Mouse (Mus musculus) small intestine, adult 2 months (tissue): ENCODE results near the gene Slc7a6os. TPM values are rescaled to one million over a fixed set of nuclear protein-coding genes. Genes with fewer than 3 reads are reported as not detected.
A peak's percentile ranks its signal among the peaks of the same experiment; 100 is the strongest.

Experiments
- H3K27ac ChIP-seq: fragments of 200-500 bp; 2 replicates; pipeline ENCODE4 v1.5.1; 2012; ENCODE audit warnings: low read depth, low read length, control low read depth, inconsistent platforms; ENCODE audit not compliant: insufficient read depth
- H3K27me3 ChIP-seq: fragments of 200-500 bp; 2 replicates; pipeline ENCODE4 v1.6.1; 2012; ENCODE audit warnings: mild to moderate bottlenecking, moderate library complexity, low read length, inconsistent platforms; ENCODE audit not compliant: control insufficient read depth, insufficient read depth
- H3K36me3 ChIP-seq: fragments of 200-500 bp; 2 replicates; pipeline ENCODE4 v1.6.1; 2012; ENCODE audit warnings: mild to moderate bottlenecking, low read length, control low read depth, inconsistent platforms; ENCODE audit not compliant: control insufficient read depth, insufficient read depth
- H3K4me1 ChIP-seq: fragments of 200-500 bp; 2 replicates; pipeline ENCODE4 v1.6.1; 2012; ENCODE audit warnings: low read length, inconsistent platforms, mixed read lengths; ENCODE audit not compliant: control insufficient read depth, insufficient read depth, insufficient read length
- H3K4me3 ChIP-seq: fragments of 200-500 bp; 2 replicates; pipeline ENCODE4 v1.5.1; 2012; ENCODE audit warnings: low read depth, mild to moderate bottlenecking, control low read depth, inconsistent platforms, low read length, moderate library complexity
- CTCF ChIP-seq: fragments of 200-500 bp; IDR thresholded peaks from 2 replicates; pipeline ENCODE4 v1.5.1; 2012; ENCODE audit warnings: low read depth, mild to moderate bottlenecking, control low read depth, inconsistent platforms, low read length, moderate library complexity, mixed read lengths; ENCODE audit not compliant: insufficient replicate concordance, insufficient read length; ENCODE audit errors: extremely low read depth
- POLR2A ChIP-seq: fragments of 200-500 bp; IDR thresholded peaks from 2 replicates; pipeline ENCODE4 v1.6.1; 2012; ENCODE audit warnings: low read depth, mild to moderate bottlenecking, control low read depth, inconsistent platforms, low read length, moderate library complexity
- WGBS: fragments of 180-500 bp; shearing (Covaris S2); methylation state at CpG from one replicate; pipeline ENCODE4 v1.1.7; 2018; 5-methylcytosine and 5-hydroxymethylcytosine counted together
- polyA plus RNA-seq: library from polyadenylated mRNA; depleted of rRNA; stranded (reverse); fragments of >200 nt; gene quantifications from 2 replicates; pipeline ENCODE4 v1.2.3, GENCODE M21; 2012; rRNA removed

Gene Slc7a6os
- polyA plus RNA-seq, 1 experiment = 17.6 TPM

DNA sequence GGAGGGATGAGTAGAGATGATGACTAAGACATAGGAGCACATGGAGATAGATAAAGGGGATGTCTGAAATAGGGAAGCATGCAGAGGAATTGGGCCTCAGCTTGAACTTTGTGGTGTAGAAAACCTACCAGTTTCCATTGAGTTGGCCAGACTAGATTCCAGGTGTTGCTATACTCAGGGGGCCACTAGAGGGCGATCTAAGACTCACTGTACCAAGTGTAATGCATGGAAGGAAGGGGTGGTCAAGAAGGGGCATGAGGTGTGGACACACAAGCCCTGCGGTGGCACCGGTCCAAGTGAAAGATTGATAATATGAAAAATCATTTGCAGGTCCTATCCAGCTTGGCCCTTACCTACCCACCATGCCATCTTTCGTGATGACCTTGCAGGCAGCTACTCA, 45.3 kb downstream of the Slc7a6os start:
- Histone ChIP-seq H3K4me3 (no peak overlapping the region), H3K27ac (no peak overlapping the region), H3K36me3 (peaks cover 3% of the 10 kb centered on the region; the same call in 1 of the 2 replicates), H3K4me1 (no peaks in the 10 kb centered on the region), H3K27me3 (0 out of 2 replicates have a peak, but pooled peaks cover 3% of the 10 kb centered on the region)
- peak; percentile 76; the same call in 1 of the 2 replicates for TF ChIP-seq CTCF
- TF ChIP-seq POLR2A = no peak
- 33% methylated on average over 4 of the region's 4 CpGs for WGBS

GRCm38 (mm10) chr8:106163251-106163650, 47.5 kb downstream of the Slc7a6os start:
- Histone ChIP-seq H3K36me3 (peaks cover 3% of the 10 kb centered on the region; the same call in 1 of the 2 replicates), H3K4me1 (no peaks in the 10 kb centered on the region), H3K4me3 (no peak overlapping the region), H3K27ac (no peak overlapping the region), H3K27me3 (no peaks in the 10 kb centered on the region)
- WGBS = 86% methylated on average over 9 of the region's 9 CpGs
- TF ChIP-seq POLR2A (no peak), CTCF (no peak)

- TF ChIP-seq CTCF (no peak), POLR2A (no peak)
- 90% methylated on average over 6 of the region's 6 CpGs for WGBS
- Histone ChIP-seq H3K27ac (no peak overlapping the region), H3K27me3 (no peaks in the 10 kb centered on the region), H3K4me1 (no peaks in the 10 kb centered on the region), H3K4me3 (no peak overlapping the region), H3K36me3 (peaks cover 3% of the 10 kb centered on the region; the same call in 1 of the 2 replicates)
Observed at GRCm38 (mm10) chr8:106159876-106160275, 50.9 kb downstream of the Slc7a6os start.

DNA sequence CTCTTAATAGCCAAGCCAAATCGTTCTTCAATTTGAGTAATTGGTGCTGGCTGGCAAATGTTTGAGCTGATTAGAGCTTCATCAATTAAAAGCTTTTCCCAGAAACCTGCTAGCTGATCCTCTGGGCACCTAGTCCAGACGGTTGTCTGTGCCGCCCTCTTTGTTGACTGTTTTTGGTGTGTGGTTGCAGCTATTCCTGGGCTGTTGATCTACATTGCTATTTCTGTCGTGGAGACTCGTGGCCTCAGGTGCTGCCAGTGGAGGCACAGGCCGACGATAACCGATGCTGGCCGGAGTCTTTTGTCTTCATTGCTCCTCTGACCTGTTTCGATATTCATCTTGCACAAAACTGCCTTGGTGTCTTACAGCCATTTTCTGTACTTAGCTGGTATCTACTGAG, 52.4 kb downstream of the Slc7a6os start:
- 92% methylated on average over 10 of the region's 10 CpGs for WGBS
- H3K27me3 ChIP-seq = no peaks in the 10 kb centered on the region
- peaks cover 3% of the 10 kb centered on the region; the same call in 1 of the 2 replicates for H3K36me3 ChIP-seq
- TF ChIP-seq POLR2A (no peak), CTCF (no peak)
- H3K4me3 ChIP-seq = no peak overlapping the region
- no peak overlapping the region for H3K27ac ChIP-seq
- no peaks in the 10 kb centered on the region for H3K4me1 ChIP-seq

GRCm38 (mm10) chr8:106157419-106157818, 53.3 kb downstream of the Slc7a6os start:
- no peaks in the 10 kb centered on the region; the same call in 1 of the 2 replicates for H3K36me3 ChIP-seq
- TF ChIP-seq CTCF (no peak), POLR2A (no peak)
- H3K27me3 ChIP-seq = no peaks in the 10 kb centered on the region
- no peaks in the 10 kb centered on the region for H3K4me1 ChIP-seq
- no peak overlapping the region for H3K27ac ChIP-seq
- 53% methylated on average over 1 of the region's 1 CpGs for WGBS
- H3K4me3 ChIP-seq = no peak overlapping the region

- no peak for TF ChIP-seq POLR2A
- no peak for TF ChIP-seq CTCF
- Histone ChIP-seq H3K27me3 (no peaks in the 10 kb centered on the region), H3K36me3 (no peaks in the 10 kb centered on the region), H3K27ac (no peak overlapping the region), H3K4me3 (no peak overlapping the region), H3K4me1 (no peaks in the 10 kb centered on the region; the same call in 1 of the 2 replicates)
- WGBS = 57% methylated on average over 4 of the region's 4 CpGs
Observed at GRCm38 (mm10) chr8:106152876-106153275, 57.9 kb downstream of the Slc7a6os start.

- Histone ChIP-seq H3K36me3 (no peaks in the 10 kb centered on the region), H3K27ac (no peak overlapping the region), H3K4me1 (no peaks in the 10 kb centered on the region; the same call in 1 of the 2 replicates), H3K4me3 (peak overlapping the region; percentile 69; the same call in 1 of the 2 replicates), H3K27me3 (no peaks in the 10 kb centered on the region)
- WGBS = 69% methylated on average over 9 of the region's 9 CpGs
- TF ChIP-seq POLR2A = no peak
- no peak for TF ChIP-seq CTCF
Observed at GRCm38 (mm10) chr8:106151041-106151440, 59.7 kb downstream of the Slc7a6os start.

Other genes starting within 250 kb of the Slc7a6os start
- gene Slc12a4, start 244.8 kb downstream of the Slc7a6os start, polyA plus RNA-seq = 6.8 and 8.9 TPM in 2 replicates
- 0.05 and 0.06 TPM in 2 replicates for gene Dpep3, start 231.5 kb downstream of the Slc7a6os start, polyA plus RNA-seq
- gene Dus2, start 219.6 kb downstream of the Slc7a6os start, polyA plus RNA-seq = 2.5 and 5.2 TPM in 2 replicates
- gene Dpep2nb, start 205.0 kb downstream of the Slc7a6os start, polyA plus RNA-seq = not detected in 2 replicates
- 5.2 and 6.6 TPM in 2 replicates for gene Ddx28, start 199.1 kb downstream of the Slc7a6os start, polyA plus RNA-seq
- 7.0 and 17.0 TPM in 2 replicates for gene Nfatc3, start 152.1 kb downstream of the Slc7a6os start, polyA plus RNA-seq
- 27.5 and 30.9 TPM in 2 replicates for gene Esrp2, start 74.0 kb downstream of the Slc7a6os start, polyA plus RNA-seq
- 2.6 and 2.8 TPM in 2 replicates for gene Pla2g15, start 60.5 kb downstream of the Slc7a6os start, polyA plus RNA-seq
- gene Slc7a6, start 42.1 kb downstream of the Slc7a6os start, polyA plus RNA-seq = 5.3 and 6.2 TPM in 2 replicates
- 7.8 and 11.9 TPM in 2 replicates for gene Prmt7, start within 50 bp of the Slc7a6os start, polyA plus RNA-seq
- gene Smpd3, start 127.1 kb upstream of the Slc7a6os start, polyA plus RNA-seq = 37.5 and 73.6 TPM in 2 replicates
- 0.60 and 0.70 TPM in 2 replicates for gene Zfp90, start 204.4 kb upstream of the Slc7a6os start, polyA plus RNA-seq